In genomic region chr1:35202551-35202950, GRCm38 (mm10) we compare ENCODE assay signal across 11 mouse cellular contexts.
DNase-seq lines count a peak whose midpoint lies in the region; ATAC-seq and TF ChIP-seq lines count a peak whose summit lies in the region.
"Had no signal": no experiment of that assay in that cellular context is flagged by ENCODE, and none has a peak within 500 bp of the region (broad histone marks: within the 10 kb centered on the region; RNA-seq: fewer than 3 reads in every experiment).

No protein-coding gene starts in this region.

- TF ChIP-seq CTCF in midbrain, postnatal 0 days (IDR thresholded peaks at IDR 0.05) = no peak

- H3K9me3 ChIP-seq in midbrain, postnatal 0 days (ENCODE audit: low read length) = no peaks in the 10 kb centered on the region
- no peaks in the 10 kb centered on the region for H3K9me3 ChIP-seq in midbrain, embryonic 16.5 days (replicated peaks; ENCODE audit: control insufficient read depth, low read length, poor library complexity, severe bottlenecking)
- H3K9me3 ChIP-seq: limb, embryonic 15.5 days; midbrain, embryonic 15.5 days had no signal

- H3K4me1 ChIP-seq in midbrain, postnatal 0 days (ENCODE audit: insufficient read depth, low read length) = no peaks in the 10 kb centered on the region
- H3K4me1 ChIP-seq in midbrain, embryonic 16.5 days (ENCODE audit: control insufficient read depth, insufficient read depth, low read length) = no peaks in the 10 kb centered on the region
- H3K4me1 ChIP-seq: limb, embryonic 15.5 days; midbrain, embryonic 15.5 days had no signal

- H3K4me2 ChIP-seq in midbrain, postnatal 0 days (ENCODE audit: low read depth, low read length, poor library complexity, severe bottlenecking) = no peak overlapping the region
- H3K4me2 ChIP-seq in midbrain, embryonic 16.5 days (ENCODE audit: low read length) = no peak overlapping the region
- H3K4me2 ChIP-seq: heart, embryonic 11.5 days; limb, embryonic 15.5 days; midbrain, embryonic 15.5 days had no signal

- no peak overlapping the region for H3K27ac ChIP-seq in midbrain, postnatal 0 days (ENCODE audit: low read depth, low read length)
- H3K27ac ChIP-seq in midbrain, embryonic 16.5 days (ENCODE audit: low read length) = no peak overlapping the region
- H3K27ac ChIP-seq: limb, embryonic 15.5 days; midbrain, embryonic 15.5 days had no signal

- H3K27me3 ChIP-seq in midbrain, postnatal 0 days (ENCODE audit: insufficient read depth, low read length) = no peaks in the 10 kb centered on the region
- no peaks in the 10 kb centered on the region for H3K27me3 ChIP-seq in midbrain, embryonic 16.5 days (ENCODE audit: control insufficient read depth, insufficient read depth, low read depth, low read length)
- H3K27me3 ChIP-seq: limb, embryonic 15.5 days; midbrain, embryonic 15.5 days had no signal

- no peak for ATAC-seq in midbrain, postnatal 0 days (ENCODE audit: low FRiP score)
- no peak for ATAC-seq in midbrain, embryonic 16.5 days
- ATAC-seq: intestine, embryonic 16.5 days; midbrain, embryonic 15.5 days had no signal

- WGBS in midbrain, postnatal 0 days = 82% methylated on average over 4 of the region's 4 CpGs
- WGBS in midbrain, embryonic 16.5 days = 75% methylated on average over 4 of the region's 4 CpGs

- H3K9ac ChIP-seq in midbrain, postnatal 0 days (replicated peaks; ENCODE audit: low read length, poor library complexity, severe bottlenecking) = no peak overlapping the region
- no peak overlapping the region for H3K9ac ChIP-seq in midbrain, embryonic 16.5 days (ENCODE audit: low read depth, low read length)
- H3K9ac ChIP-seq: limb, embryonic 15.5 days; midbrain, embryonic 15.5 days had no signal

- peak; percentile 38 for DNase-seq in midbrain, postnatal 0 days (ENCODE audit: low spot score)
- DNase-seq in frontal cortex, postnatal 25 days (ENCODE audit: low spot score in 2 of 2) = peak; percentile 43 to 50
- peak; percentile 30 to 92 for DNase-seq in left cerebral cortex, adult 8-10 months (ENCODE audit: low spot score in 2 of 2)
- no peak for DNase-seq in B cell, adult 2 months
- DNase-seq in ovary, postnatal 10 days (ENCODE audit: low spot score) = no peak
- DNase-seq in embryo, embryonic 10 days (ENCODE audit: low spot score) = no peak

- H3K4me3 ChIP-seq in midbrain, postnatal 0 days (ENCODE audit: low read depth, low read length) = no peak overlapping the region
- no peak overlapping the region for H3K4me3 ChIP-seq in midbrain, embryonic 16.5 days (ENCODE audit: low read depth, low read length)
- H3K4me3 ChIP-seq: limb, embryonic 15.5 days; midbrain, embryonic 15.5 days had no signal

- H3K36me3 ChIP-seq in midbrain, postnatal 0 days (ENCODE audit: insufficient read depth, low read length) = no peaks in the 10 kb centered on the region
- H3K36me3 ChIP-seq in midbrain, embryonic 16.5 days (ENCODE audit: control insufficient read depth, insufficient read depth, low read length) = no peaks in the 10 kb centered on the region
- H3K36me3 ChIP-seq: limb, embryonic 15.5 days; midbrain, embryonic 15.5 days had no signal

Comparison
In these comparisons a context has a peak if more than half of its experiments do, and no peak if none do; other contexts are left out.
1. DNase-seq: peak in midbrain, postnatal 0 days (single experiment), frontal cortex, postnatal 25 days (2 of 2) and left cerebral cortex, adult 8-10 months (2 of 2); none in B cell, adult 2 months (0 of 2), ovary, postnatal 10 days (single experiment) and embryo, embryonic 10 days (single experiment).